Mouse (Mus musculus) heart, postnatal 0 days (tissue): ENCODE results near the gene Poll.

ENCODE experiments used
- CTCF ChIP-seq: IDR thresholded peaks from 2 replicates; pipeline ENCODE4 v1.5.1; 2016; ENCODE audit warnings: antibody characterized with exemption, control low read depth, low read depth
- EP300 ChIP-seq: IDR thresholded peaks from 2 replicates; pipeline ENCODE4 v1.6.1; 2016; ENCODE audit warnings: antibody characterized with exemption, low read depth

GRCm38 (mm10) chr19:45549948-45550347 lies 10.4 kb downstream of the Poll start:
- TF ChIP-seq CTCF = no peak
- TF ChIP-seq EP300 = no peak
